Mouse (Mus musculus): ENCODE results near the gene Tssk3. TPM values are rescaled to one million over a fixed set of nuclear protein-coding genes. Genes with fewer than 3 reads are reported as not detected.
A peak's percentile ranks its signal among the peaks of the same experiment; 100 is the strongest.

The Tssk3 gene
- polyA plus RNA-seq, 1 experiment from 2014 or later = 0.07 TPM

DNA sequence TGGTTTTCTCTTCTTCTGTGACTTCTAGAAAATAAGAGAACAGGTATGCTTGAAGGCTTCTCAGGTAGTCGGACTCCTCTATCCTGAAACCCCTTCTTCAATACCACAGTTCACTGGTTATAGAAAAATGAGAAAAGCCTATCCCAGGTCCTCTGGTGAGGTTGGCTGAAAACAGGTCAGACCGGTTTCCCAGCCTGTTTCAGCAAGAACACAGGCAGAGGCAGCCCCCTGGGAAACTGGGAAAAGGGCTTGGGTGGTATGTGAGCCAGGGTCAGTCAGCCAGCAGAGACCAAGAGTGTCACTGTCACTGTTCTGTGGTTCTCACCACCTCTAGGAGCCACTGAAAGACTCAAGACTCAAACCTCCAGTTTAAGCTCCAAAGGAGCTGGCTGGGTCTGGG, 26.1 kb upstream of the Tssk3 start:
- H3K9me3 ChIP-seq (ENCODE audit: control insufficient read depth, low read length) = no peaks in the 10 kb centered on the region
- no peak overlapping the region for H3K4me3 ChIP-seq (ENCODE audit: low read depth, low read length)
- peak; percentile 81 for DNase-seq (ENCODE audit: low spot score)
- ATAC-seq (ENCODE audit: low FRiP score, low TSS enrichment) = no peak
- H3K4me2 ChIP-seq (replicated peaks; ENCODE audit: low read depth) = no peak overlapping the region
- H3K4me1 ChIP-seq (replicated peaks; ENCODE audit: control insufficient read depth, insufficient read depth) = no peaks in the 10 kb centered on the region
- peak overlapping the region; percentile 69 for H3K27ac ChIP-seq (replicated peaks)
- no peak overlapping the region for H3K9ac ChIP-seq (ENCODE audit: low read length)
- no peak for TF ChIP-seq EP300 (optimal IDR thresholded peaks at IDR 0.05)
- no peak for TF ChIP-seq CTCF (IDR thresholded peaks at IDR 0.05; ENCODE audit: low read depth)
- WGBS = 24% methylated on average over 2 of the region's 2 CpGs
- H3K27me3 ChIP-seq (ENCODE audit: control insufficient read depth, insufficient read depth, low read length) = no peaks in the 10 kb centered on the region
- H3K36me3 ChIP-seq (ENCODE audit: control insufficient read depth, insufficient read depth, low read length) = peaks cover 18% of the 10 kb centered on the region

DNA sequence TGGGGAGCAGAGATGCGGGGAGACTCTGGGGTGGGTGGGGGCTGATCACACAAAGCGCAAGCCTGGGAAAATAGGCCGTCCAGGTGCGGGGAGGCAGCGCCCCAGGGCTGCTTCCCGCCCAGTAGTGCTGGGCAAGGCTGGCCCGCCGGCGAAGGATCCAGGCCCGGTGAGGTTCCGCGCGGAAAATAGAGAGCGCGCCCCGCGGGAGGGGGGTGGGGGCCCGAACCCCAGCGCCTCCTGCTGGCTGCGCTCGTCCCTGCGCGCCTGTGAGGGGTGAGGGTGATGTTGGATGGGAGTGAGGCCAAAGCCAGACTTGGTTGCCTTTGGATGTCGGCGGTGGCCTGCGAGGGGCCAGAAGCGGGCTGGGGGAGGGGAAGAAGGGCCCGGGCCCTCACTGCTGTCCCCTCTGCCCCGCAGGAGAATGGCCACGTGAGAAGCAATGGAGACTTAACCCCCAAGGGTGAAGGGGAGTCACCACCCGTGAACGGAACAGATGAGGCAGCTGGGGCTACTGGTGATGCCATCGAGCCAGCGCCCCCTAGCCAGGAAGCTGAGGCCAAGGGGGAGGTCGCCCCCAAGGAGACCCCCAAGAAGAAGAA, 23.6 kb upstream of the Tssk3 start:
- 0 out of 2 replicates have a peak, but pooled peaks cover under 1% of the 10 kb centered on the region for H3K4me1 ChIP-seq (replicated peaks; ENCODE audit: control insufficient read depth, insufficient read depth)
- no peak for TF ChIP-seq EP300 (optimal IDR thresholded peaks at IDR 0.05)
- peak; percentile 87 for TF ChIP-seq CTCF (IDR thresholded peaks at IDR 0.05; ENCODE audit: low read depth)

DNA sequence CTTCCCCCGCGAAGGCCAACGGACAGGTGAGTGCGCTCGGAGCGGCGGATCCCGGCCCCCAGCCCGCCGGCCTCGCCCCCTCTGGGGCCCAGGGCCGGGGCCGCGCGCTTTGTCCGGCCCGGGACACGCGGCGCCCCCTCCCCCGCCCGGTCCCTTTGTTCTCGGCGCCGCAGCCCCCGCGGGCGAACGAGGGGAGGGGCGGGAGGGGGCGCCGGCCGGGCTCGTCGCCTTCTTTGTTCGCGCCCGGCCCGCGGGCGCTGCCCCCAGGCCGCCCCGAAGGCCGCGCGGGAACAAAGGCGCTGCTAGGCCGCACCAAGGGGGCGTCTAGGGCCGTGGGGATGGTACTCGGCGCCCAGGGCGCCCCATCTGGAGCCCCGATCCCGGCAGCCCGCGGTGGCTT, 23.1 kb upstream of the Tssk3 start:
- Histone ChIP-seq H3K27me3 (ENCODE audit: control insufficient read depth, insufficient read depth, low read length) (no peaks in the 10 kb centered on the region), H3K4me3 (ENCODE audit: low read depth, low read length) (peak overlapping the region; percentile 94), H3K9ac (ENCODE audit: low read length) (peak overlapping the region; percentile 97), H3K36me3 (ENCODE audit: control insufficient read depth, insufficient read depth, low read length) (peaks cover 4% of the 10 kb centered on the region; the same call in 1 of the 2 replicates), H3K27ac (replicated peaks) (peak overlapping the region; percentile 90), H3K9me3 (ENCODE audit: control insufficient read depth, low read length) (no peaks in the 10 kb centered on the region), H3K4me1 (replicated peaks; ENCODE audit: control insufficient read depth, insufficient read depth) (0 out of 2 replicates have a peak, but pooled peaks cover 3% of the 10 kb centered on the region), H3K4me2 (replicated peaks; ENCODE audit: low read depth) (peak overlapping the region; percentile 90)
- under 1% methylated on average over 24 of the region's 57 CpGs for WGBS
- no peak for DNase-seq (ENCODE audit: low spot score)
- ATAC-seq (ENCODE audit: low FRiP score, low TSS enrichment) = peak; percentile 11
- TF ChIP-seq CTCF (IDR thresholded peaks at IDR 0.05; ENCODE audit: low read depth) (no peak), EP300 (optimal IDR thresholded peaks at IDR 0.05) (no peak)

More for the DNA sequence above, 23.6 kb upstream of the Tssk3 start:
- Histone ChIP-seq H3K4me3 (ENCODE audit: low read depth, low read length) (peak overlapping the region; percentile 94), H3K27me3 (ENCODE audit: control insufficient read depth, insufficient read depth, low read length) (no peaks in the 10 kb centered on the region), H3K9ac (ENCODE audit: low read length) (peak overlapping the region; percentile 97), H3K4me2 (replicated peaks; ENCODE audit: low read depth) (peak overlapping the region; percentile 90), H3K36me3 (ENCODE audit: control insufficient read depth, insufficient read depth, low read length) (peaks cover 4% of the 10 kb centered on the region; the same call in 1 of the 2 replicates), H3K9me3 (ENCODE audit: control insufficient read depth, low read length) (no peaks in the 10 kb centered on the region), H3K27ac (replicated peaks) (peak overlapping the region; percentile 90)
- DNase-seq (ENCODE audit: low spot score) (peak; percentile 76), ATAC-seq (ENCODE audit: low FRiP score, low TSS enrichment) (peak; percentile 69)
- WGBS = under 1% methylated on average over 31 of the region's 35 CpGs

DNA sequence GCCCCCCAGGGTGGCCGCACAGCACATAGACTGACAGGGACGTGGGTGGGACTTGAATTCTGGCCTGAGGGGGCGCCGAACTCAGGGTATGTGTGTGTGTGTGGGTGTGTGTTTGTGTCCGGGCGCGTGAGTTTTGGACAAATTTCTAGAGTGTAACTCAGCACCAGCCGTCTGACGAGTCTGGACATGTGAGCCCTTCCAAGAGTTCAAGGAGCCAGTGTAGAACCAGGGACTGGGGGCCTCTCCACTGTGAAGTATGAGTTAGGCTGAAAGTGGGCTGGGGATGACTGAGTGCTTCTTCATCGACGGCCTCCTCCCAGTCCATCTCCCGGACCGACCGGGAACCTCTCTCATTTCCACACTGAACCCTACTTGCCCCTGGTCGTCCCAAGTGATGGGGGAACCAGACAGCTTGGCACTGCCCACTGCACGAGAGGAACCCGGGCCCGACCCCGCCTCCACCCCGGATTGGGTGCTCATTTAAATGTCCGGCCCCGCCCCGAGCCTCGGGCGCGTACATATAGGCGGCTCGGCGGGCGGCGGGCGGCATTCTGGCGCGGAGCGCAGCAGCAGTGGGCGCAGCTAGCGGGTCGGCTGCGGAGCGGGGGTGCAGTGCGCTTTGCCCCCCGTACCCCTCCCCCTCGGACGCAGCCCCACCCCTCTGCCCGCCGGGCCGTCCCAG, 22.4 kb upstream of the Tssk3 start, which contains the start of gene Marcksl1:
Gene Marcksl1, plus strand, starts transcription at position 496 of the 682 bp plus-strand sequence.
- TF ChIP-seq CTCF (IDR thresholded peaks at IDR 0.05; ENCODE audit: low read depth) (peak; percentile 15), EP300 (optimal IDR thresholded peaks at IDR 0.05) (no peak)
- 0 out of 2 replicates have a peak, but pooled peaks cover 3% of the 10 kb centered on the region for H3K4me1 ChIP-seq (replicated peaks; ENCODE audit: control insufficient read depth, insufficient read depth)
- H3K4me3 ChIP-seq (ENCODE audit: low read depth, low read length) = peak within 1 kb of the TSS; percentile 94
- no peaks in the 10 kb centered on the region for H3K27me3 ChIP-seq (ENCODE audit: control insufficient read depth, insufficient read depth, low read length)
- H3K9me3 ChIP-seq (ENCODE audit: control insufficient read depth, low read length) = no peaks in the 10 kb centered on the region
- H3K36me3 ChIP-seq (ENCODE audit: control insufficient read depth, insufficient read depth, low read length) = peaks cover 4% of the 10 kb centered on the region; the same call in 1 of the 2 replicates
- H3K9ac ChIP-seq (ENCODE audit: low read length) = peak within 1 kb of the TSS; percentile 97
- DNase-seq (ENCODE audit: low spot score) (peak; percentile 90), ATAC-seq (ENCODE audit: low FRiP score, low TSS enrichment) (peak; percentile 79)
- peak within 1 kb of the TSS; percentile 90 for H3K27ac ChIP-seq (replicated peaks)
- H3K4me2 ChIP-seq (replicated peaks; ENCODE audit: low read depth) = peak within 1 kb of the TSS; percentile 90
- 7% methylated on average over 38 of the region's 47 CpGs for WGBS

DNA sequence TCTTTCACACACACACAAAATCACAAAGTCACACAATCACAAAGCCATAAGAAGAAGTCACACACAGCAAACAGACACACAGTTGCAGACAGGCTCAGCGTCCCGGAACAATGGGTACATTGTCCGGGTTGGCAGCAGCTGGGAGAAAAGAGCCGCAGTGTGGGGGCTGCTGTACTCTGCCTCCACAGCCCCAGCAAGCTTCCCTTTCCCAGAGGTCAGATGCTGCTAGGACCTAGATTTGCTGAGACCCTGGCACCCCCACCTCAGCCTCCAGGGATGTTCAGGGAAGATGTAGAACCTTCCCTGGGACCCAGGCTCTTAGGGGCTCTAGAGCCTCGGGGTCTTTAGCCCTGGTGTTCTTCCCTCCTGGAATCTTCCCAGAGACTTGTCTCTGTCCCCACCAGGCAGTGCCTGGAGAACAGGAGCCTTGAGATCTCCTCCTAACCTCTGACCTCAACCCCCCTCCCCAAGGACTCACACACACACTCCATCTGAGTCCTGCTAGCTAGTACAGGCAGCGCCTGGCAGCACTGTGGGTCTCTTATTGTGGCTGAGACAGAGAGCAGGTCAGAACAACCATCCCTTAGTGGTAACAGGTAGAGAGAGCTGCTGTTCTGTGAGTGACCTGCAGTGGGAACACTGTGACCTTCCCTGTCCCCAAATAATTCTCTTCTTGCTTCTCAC, 20.7 kb upstream of the Tssk3 start:
- Histone ChIP-seq H3K4me1 (replicated peaks; ENCODE audit: control insufficient read depth, insufficient read depth) (0 out of 2 replicates have a peak, but pooled peaks cover 3% of the 10 kb centered on the region), H3K36me3 (ENCODE audit: control insufficient read depth, insufficient read depth, low read length) (no peaks in the 10 kb centered on the region), H3K9me3 (ENCODE audit: control insufficient read depth, low read length) (no peaks in the 10 kb centered on the region), H3K27me3 (ENCODE audit: control insufficient read depth, insufficient read depth, low read length) (no peaks in the 10 kb centered on the region), H3K9ac (ENCODE audit: low read length) (no peak overlapping the region), H3K4me3 (ENCODE audit: low read depth, low read length) (no peak overlapping the region), H3K27ac (replicated peaks) (no peak overlapping the region), H3K4me2 (replicated peaks; ENCODE audit: low read depth) (no peak overlapping the region)
- ATAC-seq (ENCODE audit: low FRiP score, low TSS enrichment) (no peak), DNase-seq (ENCODE audit: low spot score) (no peak)
- 64% methylated on average over 6 of the region's 6 CpGs for WGBS
- TF ChIP-seq CTCF (IDR thresholded peaks at IDR 0.05; ENCODE audit: low read depth) (no peak), EP300 (optimal IDR thresholded peaks at IDR 0.05) (no peak)
